Mouse (Mus musculus) thymus, postnatal 10 days (tissue): ENCODE results near the gene Tesk1.
"Not testable (repeated sequence)": the region's sequence is repeated elsewhere in the genome, so short reads cannot be mapped to it uniquely, and the experiment has no call there.

Experiments used
- DNase-seq, 2 experiments: peaks; one replicate each; pipeline ENCODE4 v3.0.0; 2021; ENCODE audit warnings: low spot score in 2 of 2

Gene Tesk1

GRCm38 (mm10) chr4:43453413-43453812 lies 11.7 kb downstream of the Tesk1 start:
- DNase-seq, result peak in 1 of 2 experiments; percentile 38

GRCm38 (mm10) chr4:43454041-43454836 lies 12.5 kb downstream of the Tesk1 start, which contains the start of gene Cd72:
Gene Cd72 (minus strand): TSS chr4:43454628.
- no peak for DNase-seq

- peak; percentile 50 to 64 for DNase-seq
These were observed 14.7 kb downstream of the Tesk1 start for GRCm38 (mm10) chr4:43456470-43456869.

- DNase-seq, result no peak
These were observed 15.4 kb downstream of the Tesk1 start for GRCm38 (mm10) chr4:43457124-43457523.

- DNase-seq, result no peak
These were observed 21.4 kb downstream of the Tesk1 start for GRCm38 (mm10) chr4:43463102-43463501.

- no peak for DNase-seq
These were observed 24.2 kb downstream of the Tesk1 start for GRCm38 (mm10) chr4:43465935-43466334.

GRCm38 (mm10) chr4:43466872-43467271 lies 25.1 kb downstream of the Tesk1 start:
- no peak for DNase-seq

- DNase-seq, result no peak
These were observed 28.6 kb downstream of the Tesk1 start for GRCm38 (mm10) chr4:43470301-43470700.

- DNase-seq, result no peak
These were observed 31.9 kb downstream of the Tesk1 start for GRCm38 (mm10) chr4:43473636-43474035.

GRCm38 (mm10) chr4:43476604-43477003 lies 34.9 kb downstream of the Tesk1 start:
- DNase-seq, result peak in 1 of 2 experiments; percentile 33

GRCm38 (mm10) chr4:43477857-43478533 lies 36.3 kb downstream of the Tesk1 start:
- DNase-seq, result peak; percentile 85 to 86

- DNase-seq, result peak in 1 of 2 experiments; percentile 71
These were observed 36.8 kb downstream of the Tesk1 start for GRCm38 (mm10) chr4:43478534-43478858.

- peak; percentile 58 to 84 for DNase-seq
These were observed 37.4 kb downstream of the Tesk1 start for GRCm38 (mm10) chr4:43478906-43479832.

- no peak for DNase-seq
These were observed 39.2 kb downstream of the Tesk1 start for GRCm38 (mm10) chr4:43480985-43481384.

- DNase-seq, result peak; percentile 66 to 72
These were observed 40.2 kb downstream of the Tesk1 start for GRCm38 (mm10) chr4:43481894-43482456.

- peak; percentile 32 to 48 for DNase-seq
These were observed 40.9 kb downstream of the Tesk1 start for GRCm38 (mm10) chr4:43482591-43482990.

- peak; percentile 83 to 85 for DNase-seq
These were observed 41.9 kb downstream of the Tesk1 start, which contains the start of gene Sit1 for GRCm38 (mm10) chr4:43483535-43484091. Gene Sit1 (minus strand): TSS chr4:43483734.

GRCm38 (mm10) chr4:43485666-43486065 lies 43.9 kb downstream of the Tesk1 start:
- not testable (repeated sequence) for DNase-seq

GRCm38 (mm10) chr4:43489611-43490010 lies 47.9 kb downstream of the Tesk1 start:
- DNase-seq, result no peak

GRCm38 (mm10) chr4:43490801-43491200 lies 49.1 kb downstream of the Tesk1 start:
- DNase-seq, result no peak
